Mouse (Mus musculus) lung, postnatal 0 days (tissue): ENCODE results near the gene Ankrd52. TPM values are rescaled to one million over a fixed set of nuclear protein-coding genes. Genes with fewer than 3 reads are reported as not detected.
A peak's percentile ranks its signal among the peaks of the same experiment; 100 is the strongest.

Experiments used
- ATAC-seq: fragments of 200-750 bp; cut with Nextera tagmentation; 2 replicates; pipeline ENCODE4 v1.8.0; 2017; ENCODE audit warnings: moderate library complexity
- DNase-seq: peaks from one replicate; pipeline ENCODE4 v3.0.0-alpha.2; 2016; ENCODE audit warnings: low spot score
- H3K27ac ChIP-seq: fragments of 300-500 bp; sonication (generic); 2 replicates; pipeline ENCODE4 v1.5.1; 2014; ENCODE audit warnings: antibody characterized with exemption, mild to moderate bottlenecking, low read length, mixed read lengths
- H3K27me3 ChIP-seq: fragments of 300-500 bp; sonication (generic); replicated peaks from 2 replicates; pipeline ENCODE4 v1.6.1; 2014; ENCODE audit warnings: low read length, mixed read lengths; ENCODE audit not compliant: insufficient read depth
- H3K36me3 ChIP-seq: fragments of 300-500 bp; sonication (generic); 2 replicates; pipeline ENCODE4 v1.6.1; 2014; ENCODE audit warnings: low read length, mixed read lengths; ENCODE audit not compliant: insufficient read depth
- H3K4me1 ChIP-seq: fragments of 300-500 bp; sonication (generic); 2 replicates; pipeline ENCODE4 v1.6.1; 2014; ENCODE audit warnings: antibody characterized with exemption, low read depth, low read length, mixed read lengths; ENCODE audit not compliant: insufficient read depth
- H3K4me2 ChIP-seq: fragments of 300-500 bp; sonication (generic); replicated peaks from 2 replicates; pipeline ENCODE4 v1.6.1; 2014; ENCODE audit warnings: low read depth, mild to moderate bottlenecking, low read length, moderate library complexity, mixed read lengths
- H3K4me3 ChIP-seq: fragments of 300-500 bp; sonication (generic); 2 replicates; pipeline ENCODE4 v1.5.1; 2014; ENCODE audit warnings: low read depth, low read length
- H3K9ac ChIP-seq: fragments of 300-500 bp; sonication (generic); replicated peaks from 2 replicates; pipeline ENCODE4 v1.6.1; 2014; ENCODE audit warnings: low read depth, mild to moderate bottlenecking
- H3K9me3 ChIP-seq: fragments of 300-500 bp; sonication (generic); 2 replicates; pipeline ENCODE4 v1.6.1; 2016; ENCODE audit warnings: low read length, mixed read lengths
- CTCF ChIP-seq: IDR thresholded peaks from 2 replicates; pipeline ENCODE4 v1.5.1; 2016; ENCODE audit warnings: antibody characterized with exemption, mild to moderate bottlenecking
- EP300 ChIP-seq: IDR thresholded peaks from 2 replicates; pipeline ENCODE4 v1.6.1; 2016; ENCODE audit warnings: antibody characterized with exemption, mild to moderate bottlenecking, control low read depth
- WGBS: fragments of 180-500 bp; shearing (Covaris S2); extraction: QIAGEN DNeasy Blood & Tissue Kit; methylation state at CpG from one replicate; pipeline ENCODE4 v1.1.7; 2014; 5-methylcytosine and 5-hydroxymethylcytosine counted together
- polyA plus RNA-seq: library from polyadenylated mRNA; unstranded; fragments of >200 nt; fragmentation: Nextera tagmentation; extraction: Ambion mirVana; gene quantifications from 2 replicates; pipeline ENCODE4 v1.2.1, GENCODE M21; 2015

Gene Ankrd52
- polyA plus RNA-seq, 1 experiment from 2014 or later, result 4.2 TPM

DNA sequence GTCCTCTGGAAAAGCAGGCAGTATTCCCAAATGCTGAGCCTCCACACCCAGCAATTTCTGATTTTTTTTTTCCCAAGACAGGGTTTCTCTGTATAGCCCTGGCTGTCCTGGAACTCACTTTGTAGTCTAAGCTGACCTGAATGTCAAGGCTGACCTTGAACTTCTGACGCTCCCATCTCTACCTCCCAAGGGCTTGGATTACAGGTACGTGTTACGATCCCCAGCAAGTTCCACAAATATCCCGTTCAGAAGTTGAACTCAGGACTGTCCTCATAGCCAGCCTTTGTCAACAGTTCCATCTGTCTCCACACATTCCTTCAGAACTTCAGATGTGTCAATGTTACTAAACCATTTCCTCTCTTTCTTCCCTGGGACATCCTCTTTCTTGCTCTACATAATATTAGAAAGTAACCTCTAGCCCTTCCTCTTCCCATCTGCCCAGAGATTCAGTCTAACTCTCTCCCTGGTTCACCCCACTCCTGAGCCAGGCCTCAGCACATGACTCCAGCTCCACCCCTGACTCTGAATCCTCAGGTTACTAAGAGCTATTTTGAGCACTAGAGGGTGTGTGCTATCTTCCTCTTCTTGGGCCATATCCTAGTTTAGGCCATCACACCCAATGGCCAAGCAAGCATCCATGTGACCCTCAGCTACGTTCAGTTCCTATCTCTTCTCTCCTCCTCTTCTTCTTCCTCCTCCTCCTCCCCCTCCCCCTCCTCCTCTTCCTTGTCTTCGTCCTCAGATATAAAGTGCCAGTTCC is 3.7 kb upstream of the Ankrd52 start:
- Histone ChIP-seq H3K27me3 (no peaks in the 10 kb centered on the region), H3K27ac (no peak overlapping the region), H3K9me3 (no peaks in the 10 kb centered on the region), H3K9ac (no peak overlapping the region), H3K4me1 (peaks cover 5% of the 10 kb centered on the region; the same call in 1 of the 2 replicates), H3K4me3 (no peak overlapping the region), H3K36me3 (no peaks in the 10 kb centered on the region), H3K4me2 (no peak overlapping the region)
- TF ChIP-seq EP300 (no peak), CTCF (no peak)
- 56% methylated on average over 6 of the region's 6 CpGs for WGBS
- ATAC-seq (no peak), DNase-seq (peak; percentile 52)

DNA sequence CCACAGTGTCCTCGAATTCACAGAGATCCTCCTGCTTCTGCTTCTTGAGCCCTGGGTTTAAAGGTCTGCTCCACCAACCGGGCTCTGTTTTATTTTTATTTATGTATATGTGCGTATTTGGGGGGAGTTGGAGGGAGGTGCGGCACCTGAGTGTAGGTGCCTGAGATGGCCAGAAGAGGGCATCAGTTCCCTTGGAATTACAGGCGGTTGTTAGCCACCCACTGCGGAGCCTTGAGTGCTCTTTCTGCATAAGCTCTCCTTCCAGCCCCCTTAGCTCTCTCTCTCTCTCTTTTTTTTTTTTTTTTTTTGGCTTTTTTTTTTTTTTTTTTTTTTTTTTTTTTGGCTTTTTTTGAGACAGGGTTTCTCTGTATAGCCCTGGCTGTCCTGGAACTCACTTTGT is 2.5 kb upstream of the Ankrd52 start:
- Histone ChIP-seq H3K27me3 (no peaks in the 10 kb centered on the region), H3K4me2 (no peak overlapping the region), H3K9me3 (no peaks in the 10 kb centered on the region), H3K4me3 (no peak overlapping the region), H3K36me3 (0 out of 2 replicates have a peak, but pooled peaks cover 3% of the 10 kb centered on the region), H3K27ac (no peak overlapping the region), H3K4me1 (peaks cover 5% of the 10 kb centered on the region; the same call in 1 of the 2 replicates), H3K9ac (no peak overlapping the region)
- 75% methylated on average over 6 of the region's 6 CpGs for WGBS
- TF ChIP-seq EP300 (no peak), CTCF (peak; percentile 39)
- no peak for ATAC-seq
- DNase-seq, result peak; percentile 39

DNA sequence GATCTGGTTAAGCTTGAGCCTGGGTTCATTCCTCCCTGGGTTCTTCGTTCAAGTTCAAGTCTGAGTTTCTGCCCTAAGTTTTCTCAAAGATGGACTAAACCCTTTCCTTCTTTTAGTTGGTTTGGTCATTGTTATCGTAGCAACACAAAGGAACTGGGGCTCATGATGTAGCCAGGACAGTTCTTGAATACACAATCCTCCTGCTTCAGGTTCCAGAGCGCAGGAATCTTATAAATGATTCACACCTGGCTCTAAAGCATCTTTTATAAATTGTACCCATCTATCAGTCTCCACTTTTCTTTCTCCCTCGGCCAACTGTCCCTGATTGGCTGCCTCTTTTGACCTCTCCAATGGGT is 838 bp upstream of the Ankrd52 start:
- H3K9me3 ChIP-seq, result no peaks in the 10 kb centered on the region
- DNase-seq (no peak), ATAC-seq (no peak)
- H3K4me3 ChIP-seq, result peak overlapping the region; percentile 90
- 41% methylated on average over 4 of the region's 4 CpGs for WGBS
- peak overlapping the region; percentile 81 for H3K27ac ChIP-seq
- H3K4me2 ChIP-seq, result peak overlapping the region; percentile 81
- TF ChIP-seq CTCF (no peak), EP300 (no peak)
- H3K9ac ChIP-seq, result peak overlapping the region; percentile 94
- H3K27me3 ChIP-seq, result no peaks in the 10 kb centered on the region
- H3K36me3 ChIP-seq, result 0 out of 2 replicates have a peak, but pooled peaks cover 7% of the 10 kb centered on the region
- peaks cover 5% of the 10 kb centered on the region; the same call in 1 of the 2 replicates for H3K4me1 ChIP-seq

GRCm38 (mm10) chr10:128377222-128377939 is 466 bp downstream of the Ankrd52 start:
- H3K4me2 ChIP-seq, result peak overlapping the region; percentile 81
- no peaks in the 10 kb centered on the region for H3K9me3 ChIP-seq
- WGBS, result 3% methylated on average over 23 of the region's 47 CpGs
- TF ChIP-seq EP300 (no peak), CTCF (no peak)
- peaks cover 5% of the 10 kb centered on the region; the same call in 1 of the 2 replicates for H3K4me1 ChIP-seq
- no peaks in the 10 kb centered on the region for H3K27me3 ChIP-seq
- ATAC-seq (peak; percentile 70), DNase-seq (peak; percentile 51)
- H3K4me3 ChIP-seq, result peak overlapping the region; percentile 90
- peak overlapping the region; percentile 94 for H3K9ac ChIP-seq
- H3K36me3 ChIP-seq, result peaks cover 18% of the 10 kb centered on the region; the same call in 1 of the 2 replicates
- H3K27ac ChIP-seq, result peak overlapping the region; percentile 81

DNA sequence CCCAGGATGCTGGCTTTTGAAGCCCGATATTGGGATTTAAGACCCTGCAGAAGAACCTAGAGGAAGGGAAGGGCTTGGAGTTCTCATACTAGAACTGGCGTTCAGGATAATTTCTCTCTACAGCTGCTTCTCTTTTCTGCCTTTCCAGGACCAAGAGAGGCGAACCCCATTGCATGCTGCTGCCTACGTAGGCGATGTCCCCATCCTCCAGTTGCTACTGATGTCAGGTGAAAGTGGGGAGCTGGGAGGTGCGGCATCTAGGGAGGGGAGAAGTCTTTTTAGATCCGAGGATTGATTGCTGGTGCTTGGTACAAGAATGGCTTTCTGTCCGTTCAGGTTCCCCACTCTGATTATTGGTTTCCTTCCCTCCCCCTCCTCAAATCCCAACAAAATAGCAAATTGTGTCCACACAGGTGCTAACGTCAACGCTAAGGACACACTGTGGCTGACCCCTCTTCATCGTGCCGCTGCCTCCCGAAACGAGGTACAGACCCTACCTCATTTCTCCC is 1.1 kb downstream of the Ankrd52 start:
- peaks cover 24% of the 10 kb centered on the region; the same call in 1 of the 2 replicates for H3K36me3 ChIP-seq
- peak overlapping the region; percentile 81 for H3K4me2 ChIP-seq
- TF ChIP-seq CTCF (no peak), EP300 (no peak)
- H3K9me3 ChIP-seq, result no peaks in the 10 kb centered on the region
- 0 out of 2 replicates have a peak overlapping the region, but pooled peaks have one; percentile 81 for H3K27ac ChIP-seq
- ATAC-seq, result no peak
- peak overlapping the region; percentile 90 for H3K4me3 ChIP-seq
- DNase-seq, result no peak
- 54% methylated on average over 14 of the region's 14 CpGs for WGBS
- H3K9ac ChIP-seq, result peak overlapping the region; percentile 94
- H3K27me3 ChIP-seq, result no peaks in the 10 kb centered on the region
- H3K4me1 ChIP-seq, result peaks cover 5% of the 10 kb centered on the region; the same call in 1 of the 2 replicates

- H3K27me3 ChIP-seq, result no peaks in the 10 kb centered on the region
- no peaks in the 10 kb centered on the region for H3K9me3 ChIP-seq
- ATAC-seq (no peak), DNase-seq (no peak)
- H3K4me1 ChIP-seq, result peaks cover 5% of the 10 kb centered on the region; the same call in 1 of the 2 replicates
- H3K36me3 ChIP-seq, result peaks cover 28% of the 10 kb centered on the region
- 62% methylated on average over 3 of the region's 3 CpGs for WGBS
- H3K4me2 ChIP-seq, result no peak overlapping the region
- TF ChIP-seq CTCF (no peak), EP300 (no peak)
- no peak overlapping the region for H3K4me3 ChIP-seq
- H3K27ac ChIP-seq, result no peak overlapping the region
- H3K9ac ChIP-seq, result peak overlapping the region; percentile 94; the same call in 1 of the 2 replicates
Measured at GRCm38 (mm10) chr10:128378462-128378861, 1.5 kb downstream of the Ankrd52 start.
